Mouse (Mus musculus) left cerebral cortex, postnatal 14 days (tissue): ENCODE measurements around the gene Ddx23. TPM values are rescaled to one million over a fixed set of nuclear protein-coding genes. Genes with fewer than 3 reads are reported as not detected.

Experiments
- total RNA-seq, 2 experiments: library from RNA; stranded (reverse); gene quantifications; 2 replicates each; pipeline ENCODE4 v1.2.3; 2021

Gene Ddx23
- total RNA-seq, 2 experiments from 2014 or later: 56.0 to 57.6 TPM

Other genes with a start within 250 kb of the Ddx23 start
- gene Olfr282, start 231.7 kb downstream of the Ddx23 start, total RNA-seq: not detected
- not detected for gene Olfr281, start 210.3 kb downstream of the Ddx23 start, total RNA-seq
- not detected for gene OR5BS1P, start 193.0 kb downstream of the Ddx23 start, total RNA-seq
- not detected for gene Lalba, start 180.2 kb downstream of the Ddx23 start, total RNA-seq
- gene Olfr279, start 170.5 kb downstream of the Ddx23 start, total RNA-seq: under 1 TPM in 1 of 2 experiments, not detected in 1; 0.11 TPM
- gene Kansl2, start 128.6 kb downstream of the Ddx23 start, total RNA-seq: 10 to 100 TPM; 59.5 to 61.0 TPM
- gene Ccnt1, start 92.0 kb downstream of the Ddx23 start, total RNA-seq: 10 to 100 TPM; 40.5 to 45.3 TPM
- gene 4930415O20Rik, start 91.9 kb downstream of the Ddx23 start, total RNA-seq: not detected
- gene Adcy6, start 52.8 kb downstream of the Ddx23 start, total RNA-seq: 10 to 100 TPM; 47.8 to 50.2 TPM
- gene Cacnb3, start 32.1 kb downstream of the Ddx23 start, total RNA-seq: 100 to 1,000 TPM; 217 to 244 TPM
- gene Rnd1, start 14.6 kb upstream of the Ddx23 start, total RNA-seq: 10 to 100 TPM; 53.9 to 64.1 TPM
- gene Ccdc65, start 45.3 kb upstream of the Ddx23 start, total RNA-seq: 10 to 100 TPM; 12.6 to 13.3 TPM
- 1 to 10 TPM; 2.7 to 3.4 TPM for gene Fkbp11, start 65.3 kb upstream of the Ddx23 start, total RNA-seq
- 100 to 1,000 TPM; 729 to 796 TPM for gene Arf3, start 100.3 kb upstream of the Ddx23 start, total RNA-seq
- gene Wnt10b, start 115.3 kb upstream of the Ddx23 start, total RNA-seq: under 1 TPM; 0.55 to 0.75 TPM
- not detected for gene Wnt1, start 127.0 kb upstream of the Ddx23 start, total RNA-seq
- 100 to 1,000 TPM; 421 to 445 TPM for gene Ddn, start 146.6 kb upstream of the Ddx23 start, total RNA-seq
- 10 to 100 TPM; 41.5 to 45.4 TPM for gene Prkag1, start 168.6 kb upstream of the Ddx23 start, total RNA-seq
- gene Kmt2d, start 208.3 kb upstream of the Ddx23 start, total RNA-seq: 10 to 100 TPM; 73.2 to 75.3 TPM
- gene Rhebl1, start 231.6 kb upstream of the Ddx23 start, total RNA-seq: 1 to 10 TPM; 8.6 to 9.3 TPM
- under 1 TPM; 0.15 to 0.24 TPM for gene Dhh, start 235.6 kb upstream of the Ddx23 start, total RNA-seq